Mouse (Mus musculus): Measurements from ENCODE around the gene Slamf7.
"Not testable (repeated sequence)": the region's sequence is repeated elsewhere in the genome, so short reads cannot be mapped to it uniquely, and the experiment has no call there.

The Slamf7 gene

GRCm38 (mm10) chr1:171652734-171653133 is at the start of gene Slamf7:
Gene Slamf7 (minus strand): TSS chr1:171653035.
- DNase-seq (ENCODE audit: low spot score) = no peak

GRCm38 (mm10) chr1:171698983-171699382 is 46.1 kb upstream of the Slamf7 start:
- DNase-seq (ENCODE audit: low spot score) = no peak

- no peak for DNase-seq (ENCODE audit: low spot score)
Measured at GRCm38 (mm10) chr1:171693918-171694317, 41.1 kb upstream of the Slamf7 start.

DNA sequence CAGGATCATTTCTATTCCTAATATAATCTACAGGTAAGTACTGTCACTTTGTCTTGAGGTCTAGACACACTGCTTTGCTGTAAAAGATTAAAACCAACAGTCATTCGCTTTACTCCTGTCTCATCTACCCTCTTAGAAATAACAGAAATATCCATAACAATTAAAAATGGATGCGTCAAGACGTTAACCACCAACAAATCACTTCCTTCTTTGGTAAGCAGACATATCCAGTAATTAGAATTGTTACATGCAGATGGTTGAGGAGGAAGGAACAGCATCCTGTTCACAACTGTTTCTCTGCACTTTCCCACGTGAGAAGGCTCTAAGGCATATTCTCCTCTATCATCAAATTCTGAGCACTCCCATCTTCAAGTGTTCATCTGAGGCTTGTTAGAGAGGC is 34.5 kb upstream of the Slamf7 start:
- no peak for DNase-seq (ENCODE audit: low spot score)

GRCm38 (mm10) chr1:171684923-171685322 is 32.1 kb upstream of the Slamf7 start:
- no peak for DNase-seq (ENCODE audit: low spot score)

- no peak for DNase-seq (ENCODE audit: low spot score)
Measured at GRCm38 (mm10) chr1:171681531-171682299, 28.9 kb upstream of the Slamf7 start, which contains the start of gene Cd48. Gene Cd48 (plus strand): TSS chr1:171682009.

DNA sequence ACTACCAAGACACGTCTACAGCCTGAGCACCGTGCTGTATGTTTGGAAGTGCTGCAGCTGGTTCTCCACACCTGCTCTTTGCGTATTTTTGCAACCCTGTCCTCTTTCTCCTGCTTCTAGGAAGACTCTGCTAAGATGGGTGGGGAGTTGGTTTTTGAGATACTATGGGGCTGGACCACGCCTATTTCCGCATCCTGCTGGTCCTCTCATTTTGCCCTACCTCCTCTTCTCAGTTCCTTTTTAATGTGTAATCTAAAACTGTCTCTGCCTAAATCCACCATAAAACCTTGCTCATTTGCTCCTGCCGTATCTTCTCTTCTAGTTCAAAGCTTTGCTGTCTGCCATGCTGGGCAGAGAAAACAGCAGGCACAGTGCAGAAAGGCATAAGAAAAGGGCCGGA is 28.2 kb upstream of the Slamf7 start:
- DNase-seq (ENCODE audit: low spot score) = no peak

DNA sequence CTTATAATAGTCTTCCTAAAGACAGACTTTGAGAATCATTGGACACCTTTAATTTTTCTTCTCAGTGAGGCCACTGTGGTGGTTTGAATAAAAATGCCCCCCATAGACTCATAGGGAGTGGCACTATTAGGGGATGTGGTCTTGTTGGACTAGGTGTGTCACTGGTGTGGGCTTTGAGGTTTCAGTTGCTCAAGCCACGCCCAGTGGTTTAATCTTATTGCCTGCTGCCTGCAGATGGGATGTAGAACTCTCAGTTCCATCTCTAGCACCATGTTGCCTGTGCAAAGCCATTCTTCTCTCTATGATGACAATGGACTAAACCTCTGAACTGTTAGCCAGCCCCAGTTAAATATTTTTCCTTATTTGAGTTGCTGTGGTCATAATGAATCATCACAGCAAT is 24.9 kb upstream of the Slamf7 start:
- DNase-seq (ENCODE audit: low spot score) = no peak

DNA sequence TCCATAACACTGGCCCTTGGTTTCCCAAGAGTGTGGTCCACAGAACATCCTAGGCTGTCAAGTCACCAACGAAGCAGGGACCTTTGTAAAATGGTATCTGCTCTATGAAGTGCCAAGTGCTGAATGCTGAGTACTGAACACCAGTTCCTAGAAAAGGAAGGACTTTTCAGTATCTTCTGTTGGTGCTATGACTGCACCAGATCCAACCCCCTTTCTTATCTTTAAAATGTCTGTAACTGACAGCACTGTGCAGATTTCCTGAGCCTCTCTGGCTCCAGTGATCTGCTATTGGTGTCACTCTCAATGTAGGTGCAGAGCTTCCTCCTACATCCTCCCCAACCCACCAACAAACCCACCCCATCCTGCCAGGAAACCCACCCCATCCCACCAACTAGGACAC is 21.6 kb upstream of the Slamf7 start:
- DNase-seq (ENCODE audit: low spot score) = no peak

DNA sequence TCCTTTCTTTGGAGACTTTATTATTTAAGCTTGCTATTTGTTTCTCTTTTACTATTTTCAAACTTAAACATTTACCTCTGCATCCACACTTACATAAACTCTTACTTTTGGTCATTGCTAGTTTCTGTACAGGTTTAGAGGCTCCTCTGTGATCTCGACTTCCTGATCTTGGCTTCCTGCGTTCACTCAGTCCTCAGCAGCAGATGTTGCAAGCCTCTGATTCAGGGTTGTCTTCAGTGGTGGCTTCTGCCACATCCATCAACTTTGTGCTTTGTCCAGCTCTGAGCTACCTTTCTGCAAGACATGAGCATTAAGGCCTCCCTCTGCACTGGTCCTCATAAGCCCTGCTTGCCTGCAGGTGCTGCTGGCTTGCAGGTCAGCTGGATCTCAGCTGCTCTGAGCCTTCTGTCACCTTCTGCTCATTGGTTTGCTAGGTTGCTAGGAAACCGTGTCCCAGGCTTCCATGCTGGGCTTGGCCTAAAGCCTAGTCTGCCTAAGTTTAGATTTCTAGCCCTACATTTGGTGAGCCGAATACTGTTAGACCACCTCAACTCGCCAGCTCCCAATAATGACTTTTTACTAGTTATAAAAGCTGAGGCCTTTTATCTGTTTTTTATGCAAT is 20.1 kb upstream of the Slamf7 start:
- no peak for DNase-seq (ENCODE audit: low spot score)

GRCm38 (mm10) chr1:171672451-171672850 is 19.6 kb upstream of the Slamf7 start:
- not testable (repeated sequence) for DNase-seq (ENCODE audit: low spot score)

DNA sequence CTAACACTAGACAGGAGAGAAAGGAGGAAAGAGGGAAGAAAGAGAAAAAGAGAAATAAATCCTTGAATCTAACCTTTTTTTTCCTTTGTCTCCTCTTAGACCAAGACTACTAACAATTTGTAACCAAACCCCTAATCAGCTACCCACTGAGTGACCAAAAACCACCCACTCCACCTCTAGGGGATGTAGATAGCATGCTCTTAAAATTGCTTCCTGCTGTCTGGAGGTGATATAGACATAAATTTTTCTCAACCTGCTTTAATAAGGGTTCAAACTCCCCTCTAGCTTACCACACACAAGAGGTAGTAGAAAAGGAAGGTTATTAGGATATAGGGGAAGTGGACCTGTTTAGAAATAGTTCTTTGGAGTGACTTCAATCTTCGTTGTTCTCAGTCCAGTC is 14.3 kb upstream of the Slamf7 start:
- no peak for DNase-seq (ENCODE audit: low spot score)

DNA sequence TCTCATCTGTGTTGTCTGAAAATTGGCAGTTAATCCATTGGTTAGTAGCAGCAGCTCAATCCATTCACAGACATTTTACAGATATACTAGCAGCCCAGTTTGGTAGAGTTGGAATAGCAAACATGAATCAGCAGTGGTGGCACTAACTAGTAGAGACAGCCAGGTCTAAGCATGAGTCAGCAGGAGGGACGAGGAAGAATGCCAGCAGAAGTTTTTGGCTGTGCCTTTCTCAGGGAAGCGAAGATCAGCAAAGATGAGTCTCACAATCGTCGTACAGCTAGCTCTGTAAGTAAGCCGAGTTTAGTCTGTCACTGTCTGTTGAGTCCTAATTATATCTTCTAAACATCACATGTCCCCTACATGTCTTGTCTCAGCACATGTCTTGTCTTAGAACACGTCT is 13.5 kb upstream of the Slamf7 start:
- DNase-seq (ENCODE audit: low spot score) = no peak

DNA sequence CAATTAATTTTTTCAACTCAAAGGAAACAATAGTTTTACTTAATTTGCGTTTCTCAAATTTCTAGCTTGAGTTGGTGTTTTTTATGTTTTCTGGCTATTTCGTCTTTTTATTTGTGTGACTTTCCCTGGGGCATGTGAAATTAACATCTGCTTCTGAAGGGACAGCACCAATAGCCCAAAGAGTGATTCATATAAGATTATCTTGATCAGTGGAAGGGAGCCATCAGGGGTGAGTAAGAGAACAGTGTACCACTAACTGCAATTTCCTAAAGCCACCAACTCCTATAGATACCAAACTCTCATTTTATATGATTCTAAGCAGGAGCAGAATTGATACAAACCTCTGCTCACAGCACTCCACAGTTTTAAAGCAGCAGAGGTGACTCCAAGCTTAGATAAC is 10.9 kb upstream of the Slamf7 start:
- DNase-seq (ENCODE audit: low spot score) = no peak

- DNase-seq (ENCODE audit: low spot score) = no peak
Measured at GRCm38 (mm10) chr1:171661482-171661881, 8.6 kb upstream of the Slamf7 start.

DNA sequence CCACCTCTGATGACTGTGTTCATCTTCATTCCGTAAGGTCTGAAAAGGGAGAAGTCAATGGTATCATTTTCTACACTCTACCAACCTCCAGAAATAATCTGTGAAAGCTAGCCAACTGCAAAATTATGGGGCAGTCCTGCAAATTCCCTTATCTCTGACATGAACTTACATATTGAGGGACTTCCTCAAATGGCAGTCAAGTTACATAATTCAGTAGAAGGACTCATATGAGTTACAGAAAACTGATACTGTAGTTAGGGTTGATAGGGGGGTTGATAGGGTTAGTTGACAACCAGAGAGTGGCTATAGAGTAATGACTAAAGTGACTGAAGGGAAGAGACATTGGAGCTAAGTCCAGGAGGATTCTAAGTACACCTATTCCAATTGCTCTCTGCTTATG is 7.6 kb upstream of the Slamf7 start:
- no peak for DNase-seq (ENCODE audit: low spot score)

GRCm38 (mm10) chr1:171658561-171658991 is 5.7 kb upstream of the Slamf7 start:
- no peak for DNase-seq (ENCODE audit: low spot score)

- DNase-seq (ENCODE audit: low spot score) = no peak
Measured at GRCm38 (mm10) chr1:171648840-171649239, 4.0 kb downstream of the Slamf7 start.

GRCm38 (mm10) chr1:171647716-171648115 is 5.1 kb downstream of the Slamf7 start:
- no peak for DNase-seq (ENCODE audit: low spot score)

GRCm38 (mm10) chr1:171646429-171646940 is 6.3 kb downstream of the Slamf7 start:
- DNase-seq (ENCODE audit: low spot score) = no peak

- DNase-seq (ENCODE audit: low spot score) = no peak
Measured at GRCm38 (mm10) chr1:171643612-171644011, 9.2 kb downstream of the Slamf7 start.

DNA sequence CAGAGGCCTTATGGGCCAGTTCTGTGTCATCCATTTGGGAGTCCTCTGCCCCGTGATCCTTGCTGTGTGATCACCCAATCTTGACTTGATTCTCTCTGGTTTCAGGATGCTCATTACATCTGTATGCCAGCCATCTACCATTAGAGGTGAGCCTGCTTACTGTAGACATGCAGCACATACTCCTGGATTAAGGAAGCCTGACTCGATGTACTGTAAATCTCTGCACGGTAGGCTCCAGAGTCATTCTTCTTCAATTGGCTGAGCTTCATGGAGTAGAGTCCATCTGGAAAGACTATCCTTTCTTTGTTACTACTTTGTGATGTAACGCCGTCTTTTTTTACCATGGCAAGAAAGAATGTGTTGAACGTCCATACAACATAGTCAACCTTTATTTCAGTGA is 12.0 kb downstream of the Slamf7 start:
- DNase-seq (ENCODE audit: low spot score) = no peak

GRCm38 (mm10) chr1:171638686-171639085 is 14.1 kb downstream of the Slamf7 start:
- no peak for DNase-seq (ENCODE audit: low spot score)
